Mouse (Mus musculus): ENCODE data around the gene Pctp. TPM values are rescaled to one million over a fixed set of nuclear protein-coding genes. Genes with fewer than 3 reads are reported as not detected.

Pctp gene
- polyA plus RNA-seq, 1 experiment from 2014 or later = 4.7 TPM

- Histone ChIP-seq H3K27me3 (no peaks in the 10 kb centered on the region), H3K4me1 (peaks cover 11% of the 10 kb centered on the region), H3K4me3 (no peak overlapping the region), H3K36me3 (no peaks in the 10 kb centered on the region), H3K4me2 (no peak overlapping the region), H3K9ac (no peak overlapping the region), H3K27ac (no peak overlapping the region), H3K9me3 (no peaks in the 10 kb centered on the region)
- 72% methylated on average over 4 of the region's 4 CpGs for whole genome bisulfite sequencing
- no peak for ATAC-seq (ENCODE audit: insufficient number of reproducible peaks, insufficient read depth, low FRiP score, low TSS enrichment, low read depth)
These were observed 3.4 kb upstream of the Pctp start for GRCm38 (mm10) chr11:90006111-90006510.

GRCm38 (mm10) chr11:90003386-90003785, 692 bp upstream of the Pctp start:
- Histone ChIP-seq H3K36me3 (no peaks in the 10 kb centered on the region), H3K27me3 (no peaks in the 10 kb centered on the region), H3K9ac (no peak overlapping the region), H3K27ac (no peak overlapping the region), H3K9me3 (no peaks in the 10 kb centered on the region), H3K4me3 (no peak overlapping the region), H3K4me2 (no peak overlapping the region; the same call in 1 of the 2 replicates), H3K4me1 (peaks cover 11% of the 10 kb centered on the region)
- ATAC-seq (ENCODE audit: insufficient number of reproducible peaks, insufficient read depth, low FRiP score, low TSS enrichment, low read depth) = no peak
- 93% methylated on average over 4 of the region's 4 CpGs for WGBS

- ATAC-seq (ENCODE audit: insufficient number of reproducible peaks, insufficient read depth, low FRiP score, low TSS enrichment, low read depth) = 0 out of 2 replicates have a peak, but pooled peaks have one; percentile 10
- H3K4me2 ChIP-seq = peak overlapping the region; percentile 83
- no peaks in the 10 kb centered on the region for H3K9me3 ChIP-seq
- H3K36me3 ChIP-seq = no peaks in the 10 kb centered on the region
- 10% methylated on average over 8 of the region's 8 CpGs for WGBS
- H3K4me3 ChIP-seq = peak overlapping the region; percentile 62
- peaks cover 11% of the 10 kb centered on the region for H3K4me1 ChIP-seq
- no peaks in the 10 kb centered on the region for H3K27me3 ChIP-seq
- peak overlapping the region; percentile 77 for H3K9ac ChIP-seq
- no peak overlapping the region for H3K27ac ChIP-seq
These were observed 274 bp upstream of the Pctp start for GRCm38 (mm10) chr11:90002987-90003348.

- peaks cover 11% of the 10 kb centered on the region for H3K4me1 ChIP-seq
- peak overlapping the region; percentile 62; the same call in 1 of the 2 replicates for H3K4me3 ChIP-seq
- 86% methylated on average over 10 of the region's 10 CpGs for WGBS
- H3K27me3 ChIP-seq = no peaks in the 10 kb centered on the region
- H3K4me2 ChIP-seq = peak overlapping the region; percentile 83
- no peaks in the 10 kb centered on the region for H3K36me3 ChIP-seq
- no peaks in the 10 kb centered on the region for H3K9me3 ChIP-seq
- ATAC-seq (ENCODE audit: insufficient number of reproducible peaks, insufficient read depth, low FRiP score, low TSS enrichment, low read depth) = no peak
- H3K9ac ChIP-seq = peak overlapping the region; percentile 77
- no peak overlapping the region for H3K27ac ChIP-seq
These were observed 1.1 kb downstream of the Pctp start for GRCm38 (mm10) chr11:90001396-90002230.

GRCm38 (mm10) chr11:90000666-90001065, 2.0 kb downstream of the Pctp start:
- no peaks in the 10 kb centered on the region for H3K36me3 ChIP-seq
- 87% methylated on average over 4 of the region's 4 CpGs for WGBS
- no peak for ATAC-seq (ENCODE audit: insufficient number of reproducible peaks, insufficient read depth, low FRiP score, low TSS enrichment, low read depth)

GRCm38 (mm10) chr11:89998996-89999770, 3.5 kb downstream of the Pctp start:
- no peak overlapping the region for H3K9ac ChIP-seq
- WGBS = 92% methylated on average over 18 of the region's 18 CpGs
- no peak for ATAC-seq (ENCODE audit: insufficient number of reproducible peaks, insufficient read depth, low FRiP score, low TSS enrichment, low read depth)
- no peak overlapping the region for H3K4me3 ChIP-seq
- H3K4me1 ChIP-seq = peaks cover 11% of the 10 kb centered on the region
- no peaks in the 10 kb centered on the region for H3K27me3 ChIP-seq
- H3K4me2 ChIP-seq = no peak overlapping the region
- no peaks in the 10 kb centered on the region for H3K9me3 ChIP-seq
- no peaks in the 10 kb centered on the region for H3K36me3 ChIP-seq
- H3K27ac ChIP-seq = no peak overlapping the region

More at GRCm38 (mm10) chr11:90000666-90001065, 2.0 kb downstream of the Pctp start:
- no peak overlapping the region for H3K27ac ChIP-seq
- peaks cover 11% of the 10 kb centered on the region for H3K4me1 ChIP-seq
- H3K27me3 ChIP-seq = no peaks in the 10 kb centered on the region
- no peaks in the 10 kb centered on the region for H3K9me3 ChIP-seq
- H3K4me3 ChIP-seq = no peak overlapping the region
- H3K9ac ChIP-seq = no peak overlapping the region
- no peak overlapping the region for H3K4me2 ChIP-seq

- 89% methylated on average over 7 of the region's 7 CpGs for WGBS
- Histone ChIP-seq H3K36me3 (no peaks in the 10 kb centered on the region), H3K27ac (no peak overlapping the region), H3K9me3 (no peaks in the 10 kb centered on the region), H3K4me2 (no peak overlapping the region), H3K27me3 (no peaks in the 10 kb centered on the region), H3K9ac (no peak overlapping the region), H3K4me3 (no peak overlapping the region), H3K4me1 (peaks cover 3% of the 10 kb centered on the region)
- ATAC-seq (ENCODE audit: insufficient number of reproducible peaks, insufficient read depth, low FRiP score, low TSS enrichment, low read depth) = no peak
These were observed 5.8 kb downstream of the Pctp start for GRCm38 (mm10) chr11:89996856-89997255.

- Histone ChIP-seq H3K9ac (no peak overlapping the region), H3K4me3 (no peak overlapping the region), H3K4me2 (no peak overlapping the region), H3K4me1 (no peaks in the 10 kb centered on the region), H3K27me3 (no peaks in the 10 kb centered on the region), H3K9me3 (no peaks in the 10 kb centered on the region), H3K36me3 (no peaks in the 10 kb centered on the region), H3K27ac (no peak overlapping the region)
- 91% methylated on average over 4 of the region's 4 CpGs for WGBS
- no peak for ATAC-seq (ENCODE audit: insufficient number of reproducible peaks, insufficient read depth, low FRiP score, low TSS enrichment, low read depth)
These were observed 6.3 kb downstream of the Pctp start for GRCm38 (mm10) chr11:89996406-89996805.

GRCm38 (mm10) chr11:89995596-89995995, 7.1 kb downstream of the Pctp start:
- H3K4me2 ChIP-seq = no peak overlapping the region
- no peak overlapping the region for H3K4me3 ChIP-seq
- H3K9me3 ChIP-seq = no peaks in the 10 kb centered on the region
- no peak for ATAC-seq (ENCODE audit: insufficient number of reproducible peaks, insufficient read depth, low FRiP score, low TSS enrichment, low read depth)
- WGBS = 83% methylated on average over 5 of the region's 5 CpGs
- no peaks in the 10 kb centered on the region for H3K36me3 ChIP-seq
- no peaks in the 10 kb centered on the region for H3K27me3 ChIP-seq
- no peak overlapping the region for H3K27ac ChIP-seq
- H3K4me1 ChIP-seq = no peaks in the 10 kb centered on the region
- H3K9ac ChIP-seq = no peak overlapping the region

- Histone ChIP-seq H3K4me1 (no peaks in the 10 kb centered on the region), H3K9me3 (no peaks in the 10 kb centered on the region), H3K4me2 (no peak overlapping the region), H3K27ac (no peak overlapping the region), H3K4me3 (no peak overlapping the region), H3K27me3 (no peaks in the 10 kb centered on the region), H3K9ac (no peak overlapping the region), H3K36me3 (no peaks in the 10 kb centered on the region)
- WGBS = 88% methylated on average over 2 of the region's 2 CpGs
- no peak for ATAC-seq (ENCODE audit: insufficient number of reproducible peaks, insufficient read depth, low FRiP score, low TSS enrichment, low read depth)
These were observed 8.0 kb downstream of the Pctp start for GRCm38 (mm10) chr11:89994706-89995105.

- Histone ChIP-seq H3K9ac (no peak overlapping the region), H3K27me3 (no peaks in the 10 kb centered on the region), H3K4me1 (no peaks in the 10 kb centered on the region), H3K9me3 (no peaks in the 10 kb centered on the region), H3K4me3 (no peak overlapping the region), H3K27ac (no peak overlapping the region), H3K36me3 (no peaks in the 10 kb centered on the region), H3K4me2 (no peak overlapping the region)
- no peak for ATAC-seq (ENCODE audit: insufficient number of reproducible peaks, insufficient read depth, low FRiP score, low TSS enrichment, low read depth)
These were observed 11.0 kb downstream of the Pctp start for GRCm38 (mm10) chr11:89991661-89992060.
